Mouse (Mus musculus): ENCODE results near the gene Rpia. TPM values are rescaled to one million over a fixed set of nuclear protein-coding genes. Genes with fewer than 3 reads are reported as not detected.
"Not testable (repeated sequence)": the region's sequence is repeated elsewhere in the genome, so short reads cannot be mapped to it uniquely, and the experiment has no call there.

The Rpia gene
- polyA plus RNA-seq, 1 experiment from 2014 or later, result 2.3 TPM

DNA sequence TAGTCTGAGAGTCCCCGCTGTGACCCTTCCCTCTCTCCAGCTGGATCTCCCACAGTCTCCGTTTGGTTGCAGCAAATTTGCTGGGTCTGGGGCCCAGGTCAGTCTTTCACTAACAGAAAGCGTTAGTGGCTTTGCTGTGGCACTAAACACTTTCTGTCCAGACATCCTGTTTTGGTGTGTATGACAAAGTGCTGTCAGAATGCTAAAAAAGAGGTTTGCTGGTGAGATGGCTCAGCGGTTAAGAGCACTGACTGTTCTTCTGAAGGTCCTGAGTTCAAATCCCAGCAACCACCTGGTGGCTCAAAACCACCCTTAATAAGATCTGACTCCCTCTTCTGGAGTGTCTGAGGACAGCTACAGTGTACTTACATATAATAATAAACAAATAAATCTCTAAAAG, 31.2 kb upstream of the Rpia start:
- H3K27me3 ChIP-seq (ENCODE audit: insufficient read depth, low read length); H3K27ac ChIP-seq (ENCODE audit: low read length); ATAC-seq (ENCODE audit: low FRiP score, low TSS enrichment); H3K4me1 ChIP-seq (ENCODE audit: insufficient read depth, low read length); H3K4me3 ChIP-seq (ENCODE audit: low read length); H3K9ac ChIP-seq (replicated peaks; ENCODE audit: low read length); H3K36me3 ChIP-seq (ENCODE audit: insufficient read depth, low read length); H3K9me3 ChIP-seq (ENCODE audit: low read length); H3K4me2 ChIP-seq (replicated peaks; ENCODE audit: low read depth, low read length): not testable (repeated sequence)
- WGBS, result 79% methylated on average over 4 of the region's 4 CpGs

DNA sequence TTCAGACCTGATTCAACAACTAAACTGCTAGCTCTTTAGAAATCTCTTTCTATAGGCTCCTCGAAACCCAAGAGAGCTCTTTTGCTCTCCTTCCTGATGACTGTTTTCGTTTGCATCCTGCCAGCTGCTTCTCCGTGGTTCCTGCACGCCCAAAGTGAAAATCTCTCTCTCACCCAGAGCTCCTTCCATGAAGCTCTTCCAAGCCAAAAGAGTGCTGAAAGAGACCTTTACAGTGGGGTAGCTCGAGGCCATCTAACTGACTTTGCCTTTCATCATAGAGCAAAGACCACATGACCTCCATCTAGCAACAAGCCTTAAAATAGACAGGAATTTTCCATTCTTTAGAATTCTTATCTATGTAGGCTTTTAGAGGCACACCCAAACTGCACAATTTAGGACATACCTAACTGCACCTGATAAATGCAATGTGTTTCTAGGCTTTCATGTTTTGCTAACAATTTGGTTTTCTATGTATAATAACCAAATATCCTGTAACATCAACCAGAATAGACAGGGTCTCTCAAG, 30.4 kb upstream of the Rpia start:
- Histone ChIP-seq H3K4me1 (ENCODE audit: insufficient read depth, low read length) (peaks cover 8% of the 10 kb centered on the region; the same call in 1 of the 2 replicates), H3K4me2 (replicated peaks; ENCODE audit: low read depth, low read length) (no peak overlapping the region), H3K9ac (replicated peaks; ENCODE audit: low read length) (no peak overlapping the region), H3K9me3 (ENCODE audit: low read length) (no peaks in the 10 kb centered on the region), H3K36me3 (ENCODE audit: insufficient read depth, low read length) (no peaks in the 10 kb centered on the region), H3K4me3 (ENCODE audit: low read length) (no peak overlapping the region), H3K27ac (ENCODE audit: low read length) (no peak overlapping the region), H3K27me3 (ENCODE audit: insufficient read depth, low read length) (no peaks in the 10 kb centered on the region)
- WGBS, result 61% methylated on average over 5 of the region's 5 CpGs
- ATAC-seq (ENCODE audit: low FRiP score, low TSS enrichment), result no peak

DNA sequence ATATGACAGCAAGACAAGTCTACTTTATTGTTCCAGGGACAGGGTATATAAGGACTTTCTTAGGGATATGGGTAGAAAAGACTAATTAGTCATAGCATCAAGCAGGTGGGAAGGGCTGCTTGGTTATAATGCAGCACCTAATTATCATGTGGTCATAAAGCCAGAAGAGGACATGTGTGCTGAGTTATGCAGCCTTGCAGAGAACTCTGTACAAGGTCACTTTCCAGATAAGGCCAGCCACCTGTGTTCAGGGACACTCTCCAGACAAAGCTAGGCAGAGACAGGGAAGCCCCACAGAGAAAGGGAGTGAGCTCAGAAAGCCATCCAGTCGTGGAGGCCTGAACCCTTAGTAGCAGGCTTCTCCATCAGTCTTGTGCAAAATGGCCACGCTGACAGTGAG, 29.5 kb upstream of the Rpia start:
- H3K9me3 ChIP-seq (ENCODE audit: low read length), result no peaks in the 10 kb centered on the region
- no peak overlapping the region for H3K4me3 ChIP-seq (ENCODE audit: low read length)
- H3K27ac ChIP-seq (ENCODE audit: low read length), result no peak overlapping the region
- H3K9ac ChIP-seq (replicated peaks; ENCODE audit: low read length), result no peak overlapping the region
- no peaks in the 10 kb centered on the region for H3K36me3 ChIP-seq (ENCODE audit: insufficient read depth, low read length)
- H3K4me1 ChIP-seq (ENCODE audit: insufficient read depth, low read length), result peaks cover 8% of the 10 kb centered on the region; the same call in 1 of the 2 replicates
- ATAC-seq (ENCODE audit: low FRiP score, low TSS enrichment), result no peak
- H3K27me3 ChIP-seq (ENCODE audit: insufficient read depth, low read length), result no peaks in the 10 kb centered on the region
- 71% methylated on average over 2 of the region's 2 CpGs for WGBS
- H3K4me2 ChIP-seq (replicated peaks; ENCODE audit: low read depth, low read length), result no peak overlapping the region

DNA sequence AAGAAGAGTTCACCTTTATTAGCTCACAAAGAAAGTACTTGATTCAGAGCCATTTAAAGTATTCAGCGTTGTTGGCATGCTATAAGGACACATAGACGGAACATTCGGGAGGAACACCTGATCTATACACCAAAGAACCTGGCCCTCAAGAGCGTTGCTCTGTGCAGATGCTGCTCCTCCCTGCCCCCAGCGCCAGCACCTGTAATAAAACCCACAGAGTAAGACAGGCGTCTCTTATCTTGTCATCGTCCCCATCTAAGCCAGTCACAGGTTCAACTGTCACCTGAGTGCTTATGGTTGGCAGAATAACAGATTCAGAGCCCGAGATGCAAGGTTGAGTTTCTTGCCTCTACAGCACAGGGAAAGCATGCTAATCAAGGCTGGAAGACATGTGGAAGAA, 23.4 kb upstream of the Rpia start:
- H3K4me3 ChIP-seq (ENCODE audit: low read length), result no peak overlapping the region
- WGBS, result 81% methylated on average over 8 of the region's 8 CpGs

DNA sequence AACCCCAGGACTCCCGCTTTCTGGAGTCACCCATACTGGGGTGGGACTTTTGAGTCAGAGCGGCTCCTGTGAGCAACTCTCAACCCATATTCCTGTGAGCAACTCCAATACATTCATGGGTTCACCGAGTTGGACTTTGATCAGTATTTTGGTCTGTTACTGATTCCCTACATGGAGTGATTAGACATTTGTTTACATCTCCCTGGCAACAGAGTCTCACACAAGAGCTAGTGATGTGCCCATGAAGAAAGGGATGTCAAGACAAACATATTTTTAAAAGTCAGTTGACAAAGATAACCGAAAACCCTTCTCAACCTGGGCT, 22.6 kb upstream of the Rpia start:
- no peaks in the 10 kb centered on the region for H3K27me3 ChIP-seq (ENCODE audit: insufficient read depth, low read length)
- WGBS, result 85% methylated on average over 4 of the region's 4 CpGs
- H3K27ac ChIP-seq (ENCODE audit: low read length), result peak overlapping the region; percentile 42; the same call in 1 of the 2 replicates
- H3K36me3 ChIP-seq (ENCODE audit: insufficient read depth, low read length), result no peaks in the 10 kb centered on the region
- no peaks in the 10 kb centered on the region for H3K4me1 ChIP-seq (ENCODE audit: insufficient read depth, low read length)
- peak; percentile 50 for ATAC-seq (ENCODE audit: low FRiP score, low TSS enrichment)
- no peak overlapping the region for H3K4me3 ChIP-seq (ENCODE audit: low read length)
- H3K4me2 ChIP-seq (replicated peaks; ENCODE audit: low read depth, low read length), result no peak overlapping the region
- no peak overlapping the region for H3K9ac ChIP-seq (replicated peaks; ENCODE audit: low read length)
- H3K9me3 ChIP-seq (ENCODE audit: low read length), result no peaks in the 10 kb centered on the region

More for the DNA sequence above, 23.4 kb upstream of the Rpia start:
- no peak for ATAC-seq (ENCODE audit: low FRiP score, low TSS enrichment)
- Histone ChIP-seq H3K4me1 (ENCODE audit: insufficient read depth, low read length) (no peaks in the 10 kb centered on the region), H3K9ac (replicated peaks; ENCODE audit: low read length) (no peak overlapping the region), H3K4me2 (replicated peaks; ENCODE audit: low read depth, low read length) (no peak overlapping the region), H3K27ac (ENCODE audit: low read length) (no peak overlapping the region), H3K36me3 (ENCODE audit: insufficient read depth, low read length) (no peaks in the 10 kb centered on the region), H3K27me3 (ENCODE audit: insufficient read depth, low read length) (no peaks in the 10 kb centered on the region), H3K9me3 (ENCODE audit: low read length) (no peaks in the 10 kb centered on the region)

DNA sequence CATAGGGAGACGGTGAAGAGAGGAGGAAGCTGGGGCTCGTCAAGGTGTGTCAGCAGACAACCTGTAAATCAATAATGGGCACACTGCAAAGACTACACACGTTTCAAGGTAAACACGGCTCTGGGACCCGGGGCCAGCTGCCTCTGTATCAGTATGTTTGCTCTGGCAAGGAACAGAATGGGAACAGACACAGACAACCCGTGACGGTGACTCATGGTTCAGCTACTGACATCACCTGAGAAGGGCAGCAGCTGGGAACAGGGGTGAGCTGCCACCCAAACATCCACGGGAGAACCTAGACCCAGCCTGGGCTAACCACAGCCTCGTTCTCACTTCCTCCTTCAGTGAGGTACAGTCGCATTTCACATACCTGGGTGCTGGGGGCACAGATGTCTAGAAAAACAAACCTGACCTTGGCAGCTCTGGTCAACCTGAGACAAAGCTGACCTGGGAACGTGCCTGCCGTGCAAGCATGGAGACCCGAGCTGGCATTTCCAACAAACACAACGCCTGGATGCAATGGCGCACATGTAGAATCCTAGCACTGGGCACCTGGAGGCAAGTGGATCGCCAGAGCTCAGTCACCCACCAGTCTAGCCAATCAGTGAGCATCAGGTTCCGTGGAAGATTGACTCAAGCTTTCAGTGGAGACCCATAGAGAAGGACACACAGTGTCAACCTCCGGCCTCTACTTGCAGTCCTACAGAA, 22.0 kb upstream of the Rpia start:
- no peaks in the 10 kb centered on the region for H3K4me1 ChIP-seq (ENCODE audit: insufficient read depth, low read length)
- peak; percentile 16; the same call in 1 of the 2 replicates for ATAC-seq (ENCODE audit: low FRiP score, low TSS enrichment)
- WGBS, result 68% methylated on average over 18 of the region's 18 CpGs
- no peaks in the 10 kb centered on the region for H3K27me3 ChIP-seq (ENCODE audit: insufficient read depth, low read length)
- no peak overlapping the region for H3K9ac ChIP-seq (replicated peaks; ENCODE audit: low read length)
- H3K4me2 ChIP-seq (replicated peaks; ENCODE audit: low read depth, low read length), result no peak overlapping the region
- H3K4me3 ChIP-seq (ENCODE audit: low read length), result no peak overlapping the region
- H3K9me3 ChIP-seq (ENCODE audit: low read length), result no peaks in the 10 kb centered on the region
- H3K36me3 ChIP-seq (ENCODE audit: insufficient read depth, low read length), result no peaks in the 10 kb centered on the region
- H3K27ac ChIP-seq (ENCODE audit: low read length), result peak overlapping the region; percentile 59

DNA sequence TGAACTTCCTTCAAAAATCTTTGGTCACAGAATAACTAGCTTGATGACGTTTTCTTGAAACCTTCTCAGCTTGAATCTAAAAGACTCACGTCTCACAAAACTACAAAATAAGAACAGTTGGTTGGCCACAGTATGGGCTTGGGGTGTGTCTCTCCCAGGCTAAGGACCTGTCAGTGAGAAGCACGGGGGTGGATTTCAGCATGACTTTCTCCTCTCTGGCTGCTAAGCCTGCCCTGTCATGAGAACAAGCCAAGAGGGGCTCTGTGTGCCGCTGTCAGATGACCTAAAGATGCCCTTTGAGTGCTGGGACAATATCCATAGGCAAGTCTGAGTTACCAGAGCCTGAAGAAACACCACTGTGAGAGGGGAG, 20.5 kb upstream of the Rpia start:
- peak; percentile 91 for ATAC-seq (ENCODE audit: low FRiP score, low TSS enrichment)
- no peak overlapping the region for H3K4me3 ChIP-seq (ENCODE audit: low read length)
- WGBS, result 28% methylated on average over 4 of the region's 4 CpGs
- no peak overlapping the region for H3K4me2 ChIP-seq (replicated peaks; ENCODE audit: low read depth, low read length)
- no peaks in the 10 kb centered on the region for H3K4me1 ChIP-seq (ENCODE audit: insufficient read depth, low read length)
- H3K36me3 ChIP-seq (ENCODE audit: insufficient read depth, low read length), result no peaks in the 10 kb centered on the region
- no peaks in the 10 kb centered on the region for H3K9me3 ChIP-seq (ENCODE audit: low read length)
- no peaks in the 10 kb centered on the region for H3K27me3 ChIP-seq (ENCODE audit: insufficient read depth, low read length)
- peak overlapping the region; percentile 59 for H3K27ac ChIP-seq (ENCODE audit: low read length)
- no peak overlapping the region; the same call in 1 of the 2 replicates for H3K9ac ChIP-seq (replicated peaks; ENCODE audit: low read length)

DNA sequence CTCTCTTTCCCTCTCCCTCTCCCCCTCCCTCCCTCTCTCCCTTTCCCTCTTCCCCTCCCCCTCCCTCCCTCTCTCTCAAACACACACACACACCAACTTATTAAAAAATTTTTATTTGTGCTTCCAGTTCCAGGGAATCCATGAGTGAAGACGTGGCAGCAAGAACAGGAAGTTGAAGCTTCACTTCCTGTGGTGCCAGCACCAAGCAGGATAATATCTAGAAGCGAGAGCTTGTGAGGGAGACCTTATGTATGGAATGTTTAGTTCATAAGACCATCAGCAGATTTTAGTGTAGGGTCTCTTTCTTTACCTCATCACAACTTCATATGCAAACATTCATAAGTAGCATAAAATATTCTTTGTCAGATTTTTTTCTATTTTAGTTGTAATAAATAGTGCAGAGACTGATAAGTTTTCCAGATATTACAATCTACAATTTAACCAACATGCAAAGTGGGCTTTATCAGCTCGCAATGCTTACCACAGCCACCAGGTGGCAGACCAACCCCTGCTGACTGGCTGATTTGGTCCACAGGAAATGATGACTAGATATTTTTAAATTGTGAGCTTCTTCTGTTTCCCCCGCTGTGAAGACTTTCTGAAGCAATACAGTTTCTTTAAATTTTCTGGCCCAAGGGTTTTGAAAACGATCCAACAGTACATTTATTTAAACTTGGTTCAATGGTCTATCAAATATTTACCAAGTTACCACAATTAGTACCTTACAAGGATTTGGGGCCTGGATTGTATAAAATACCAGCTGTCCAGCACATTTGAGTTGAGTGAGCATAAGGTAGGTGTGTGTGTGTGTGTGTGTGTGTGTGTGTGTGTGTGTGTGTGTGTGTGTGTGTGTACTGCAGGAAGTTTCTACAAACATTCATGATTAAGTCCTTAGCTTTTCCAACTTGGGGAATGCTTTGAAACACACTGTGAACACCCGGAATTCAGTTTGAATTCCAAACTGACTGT, 19.8 kb upstream of the Rpia start:
- Histone ChIP-seq H3K9me3 (ENCODE audit: low read length) (no peaks in the 10 kb centered on the region), H3K4me3 (ENCODE audit: low read length) (no peak overlapping the region), H3K27me3 (ENCODE audit: insufficient read depth, low read length) (no peaks in the 10 kb centered on the region), H3K4me2 (replicated peaks; ENCODE audit: low read depth, low read length) (no peak overlapping the region), H3K4me1 (ENCODE audit: insufficient read depth, low read length) (no peaks in the 10 kb centered on the region), H3K27ac (ENCODE audit: low read length) (peak overlapping the region; percentile 60), H3K9ac (replicated peaks; ENCODE audit: low read length) (no peak overlapping the region), H3K36me3 (ENCODE audit: insufficient read depth, low read length) (no peaks in the 10 kb centered on the region)
- WGBS, result 18% methylated on average over 6 of the region's 6 CpGs
- ATAC-seq (ENCODE audit: low FRiP score, low TSS enrichment), result peak; percentile 2; the same call in 1 of the 2 replicates

DNA sequence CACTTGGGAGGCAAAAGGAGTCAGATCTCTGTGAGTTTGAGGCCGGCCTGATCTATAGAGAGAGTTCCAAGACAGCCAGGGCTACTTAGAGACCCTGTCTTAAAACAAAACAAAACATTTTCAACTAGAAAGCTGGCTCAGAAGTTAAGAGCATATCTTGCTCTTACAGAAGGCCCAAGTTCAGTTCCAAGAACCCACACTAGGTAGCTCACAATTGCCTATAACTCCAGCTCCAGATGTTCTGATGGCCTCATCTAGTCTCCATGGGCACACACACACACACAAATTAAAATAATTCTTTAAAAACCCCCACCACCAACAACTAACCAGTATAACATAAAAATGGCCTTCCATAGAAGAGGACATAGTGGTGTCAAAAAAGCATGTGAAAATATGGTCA, 18.5 kb upstream of the Rpia start:
- Histone ChIP-seq H3K27me3 (ENCODE audit: insufficient read depth, low read length) (no peaks in the 10 kb centered on the region), H3K4me1 (ENCODE audit: insufficient read depth, low read length) (peaks cover 4% of the 10 kb centered on the region), H3K9me3 (ENCODE audit: low read length) (no peaks in the 10 kb centered on the region), H3K36me3 (ENCODE audit: insufficient read depth, low read length) (no peaks in the 10 kb centered on the region), H3K27ac (ENCODE audit: low read length) (no peak overlapping the region), H3K4me2 (replicated peaks; ENCODE audit: low read depth, low read length) (no peak overlapping the region), H3K9ac (replicated peaks; ENCODE audit: low read length) (no peak overlapping the region), H3K4me3 (ENCODE audit: low read length) (no peak overlapping the region)
- ATAC-seq (ENCODE audit: low FRiP score, low TSS enrichment), result no peak
- WGBS, result 81% methylated on average over 1 of the region's 1 CpGs

DNA sequence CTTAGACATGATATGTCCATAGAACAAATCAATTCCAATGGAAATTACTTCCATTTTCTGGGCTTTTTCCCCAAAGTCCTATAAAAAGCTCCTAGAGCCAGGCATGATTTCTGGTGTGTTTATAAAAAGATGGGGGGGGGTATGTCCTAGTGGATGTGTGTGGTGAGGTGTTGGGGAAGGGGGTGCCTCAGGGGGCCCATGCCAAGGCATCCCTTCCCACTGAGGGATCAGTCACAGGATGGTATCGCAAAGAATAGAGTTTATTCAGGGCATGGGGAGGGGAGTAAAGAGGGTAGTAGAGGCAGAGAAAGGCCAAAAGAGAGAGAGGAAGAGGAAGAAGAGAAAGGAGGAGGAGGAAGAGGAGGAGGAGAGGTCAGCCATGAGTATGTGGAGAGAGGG, 14.5 kb upstream of the Rpia start:
- Histone ChIP-seq H3K4me3 (ENCODE audit: low read length) (no peak overlapping the region), H3K4me2 (replicated peaks; ENCODE audit: low read depth, low read length) (no peak overlapping the region), H3K9ac (replicated peaks; ENCODE audit: low read length) (no peak overlapping the region), H3K9me3 (ENCODE audit: low read length) (no peaks in the 10 kb centered on the region), H3K4me1 (ENCODE audit: insufficient read depth, low read length) (peaks cover 7% of the 10 kb centered on the region), H3K27me3 (ENCODE audit: insufficient read depth, low read length) (no peaks in the 10 kb centered on the region), H3K27ac (ENCODE audit: low read length) (no peak overlapping the region), H3K36me3 (ENCODE audit: insufficient read depth, low read length) (no peaks in the 10 kb centered on the region)
- WGBS, result 84% methylated on average over 1 of the region's 1 CpGs
- ATAC-seq (ENCODE audit: low FRiP score, low TSS enrichment), result peak; percentile 27

All from kidney, embryonic 16.5 days (tissue).